Mouse (Mus musculus) adipocyte (in vitro differentiated cells): ENCODE results near the gene Gpr107.

Source experiments
- DNase-seq: peaks from one replicate; pipeline ENCODE4 v3.0.0-alpha.2; 2016; ENCODE audit warnings: low spot score

The Gpr107 gene

GRCm38 (mm10) chr2:31151892-31152812 is at the start of gene Gpr107:
Gene Gpr107 (plus strand): TSS chr2:31152316.
- peak; percentile 86 for DNase-seq

DNA sequence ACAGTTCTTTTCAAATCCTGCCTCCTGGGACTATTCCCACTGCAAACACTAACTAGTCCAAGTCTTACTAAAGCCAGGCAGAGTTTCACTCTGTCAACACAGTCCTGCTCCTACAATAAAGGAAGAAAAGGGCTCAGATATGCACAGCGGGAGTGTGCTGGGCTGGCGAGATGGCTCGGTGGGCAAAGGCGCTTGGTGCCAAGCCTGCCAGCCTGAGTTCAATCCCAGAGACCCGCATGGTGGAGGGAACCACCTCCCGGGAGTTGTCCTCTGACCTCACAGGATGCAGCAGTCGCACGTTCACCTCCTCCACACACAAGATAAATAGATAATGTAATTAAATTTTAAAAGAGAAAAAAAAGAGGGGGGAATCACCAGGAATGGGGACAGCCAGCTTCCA is 48.8 kb upstream of the Gpr107 start:
- no peak for DNase-seq

DNA sequence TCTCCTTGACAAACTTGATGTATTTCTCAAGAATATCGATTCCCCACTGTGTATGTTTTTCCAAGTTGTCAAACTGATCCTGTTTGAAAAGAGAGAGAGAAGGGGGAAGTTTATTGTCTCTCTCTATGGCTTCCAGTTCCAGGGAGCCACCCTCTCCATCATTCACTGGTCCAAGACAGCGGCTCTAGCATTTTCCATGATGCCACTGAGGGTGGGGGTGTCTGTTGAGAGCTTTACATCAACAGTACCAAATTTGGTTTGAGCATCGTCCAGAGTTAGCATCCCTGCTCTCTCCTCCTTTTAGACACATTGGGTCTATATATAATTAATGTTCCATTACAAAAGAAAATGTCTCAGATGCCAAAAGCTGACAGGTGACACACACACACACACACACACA is 46.8 kb upstream of the Gpr107 start:
- no peak for DNase-seq

DNA sequence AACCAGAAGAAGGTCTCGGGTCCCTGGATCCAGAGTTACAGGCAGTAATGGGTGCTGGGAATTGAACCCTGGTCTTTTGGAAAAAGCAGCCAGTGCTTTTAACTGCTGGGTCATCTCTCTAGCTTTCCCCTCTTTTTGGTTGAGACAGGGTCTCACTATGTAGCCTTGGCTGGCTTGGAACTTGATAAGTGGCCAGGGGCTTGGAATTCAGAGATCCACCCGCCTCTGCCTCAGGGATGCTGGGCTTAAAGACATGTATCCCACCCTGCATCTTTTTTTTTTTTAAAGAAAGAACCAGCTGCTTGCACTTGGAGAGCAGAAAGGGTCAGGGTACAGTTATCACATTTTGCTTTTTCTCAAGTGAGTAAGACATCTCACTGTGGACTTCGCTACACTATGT is 46.1 kb upstream of the Gpr107 start:
- no peak for DNase-seq

DNA sequence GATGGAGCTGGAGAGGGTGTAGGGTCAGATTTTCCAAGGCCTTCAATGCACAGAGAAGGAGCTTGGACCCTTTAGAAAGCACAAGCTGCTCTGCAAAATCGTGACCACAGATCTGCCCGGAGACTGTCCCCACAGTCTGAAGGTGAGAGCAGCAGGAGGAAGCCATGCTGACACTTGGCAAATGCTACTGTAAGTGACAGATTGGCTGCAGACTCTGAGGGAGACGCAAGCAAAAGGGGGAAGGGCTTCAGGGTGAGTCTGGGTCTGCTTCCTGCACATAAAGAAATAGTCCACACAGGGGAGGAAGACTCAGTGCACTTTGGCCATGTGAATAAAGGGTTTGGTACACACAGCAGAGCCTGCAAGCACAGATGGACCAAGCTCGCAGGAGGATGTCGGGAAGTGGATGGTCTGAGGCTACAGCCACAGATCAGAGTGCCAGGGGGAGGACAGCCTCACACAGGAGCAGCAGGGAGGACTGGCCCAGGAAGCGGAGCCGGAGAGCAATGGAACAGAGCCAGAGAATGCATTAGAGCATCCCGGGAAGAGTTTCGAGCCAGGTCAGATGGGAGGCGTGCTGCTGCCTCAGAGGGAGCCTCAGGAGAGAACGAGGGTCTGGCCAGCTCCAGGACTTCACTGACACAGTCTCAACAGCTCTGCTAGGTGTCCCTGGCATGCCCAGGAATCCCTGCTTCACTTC is 45.3 kb upstream of the Gpr107 start:
- DNase-seq: no peak

DNA sequence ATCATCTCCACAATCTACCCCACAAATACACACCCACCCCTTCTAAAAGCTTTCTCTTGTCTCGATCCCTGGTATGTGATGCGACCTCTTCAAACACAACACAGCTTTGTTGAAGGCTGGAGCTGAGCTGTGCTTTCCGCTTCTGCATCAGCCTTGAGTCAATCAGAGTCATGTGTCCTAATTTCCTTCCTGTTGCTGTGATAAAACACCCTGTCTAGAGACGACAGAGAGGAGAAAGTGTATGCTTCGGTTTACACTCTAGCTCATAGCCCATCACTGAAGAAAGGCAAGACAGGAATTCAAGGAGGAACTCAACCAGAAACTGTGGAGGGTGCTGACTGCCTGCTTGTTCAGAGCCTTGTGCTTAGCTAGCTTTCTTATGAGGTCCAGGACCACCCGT is 43.9 kb upstream of the Gpr107 start:
- no peak for DNase-seq

DNA sequence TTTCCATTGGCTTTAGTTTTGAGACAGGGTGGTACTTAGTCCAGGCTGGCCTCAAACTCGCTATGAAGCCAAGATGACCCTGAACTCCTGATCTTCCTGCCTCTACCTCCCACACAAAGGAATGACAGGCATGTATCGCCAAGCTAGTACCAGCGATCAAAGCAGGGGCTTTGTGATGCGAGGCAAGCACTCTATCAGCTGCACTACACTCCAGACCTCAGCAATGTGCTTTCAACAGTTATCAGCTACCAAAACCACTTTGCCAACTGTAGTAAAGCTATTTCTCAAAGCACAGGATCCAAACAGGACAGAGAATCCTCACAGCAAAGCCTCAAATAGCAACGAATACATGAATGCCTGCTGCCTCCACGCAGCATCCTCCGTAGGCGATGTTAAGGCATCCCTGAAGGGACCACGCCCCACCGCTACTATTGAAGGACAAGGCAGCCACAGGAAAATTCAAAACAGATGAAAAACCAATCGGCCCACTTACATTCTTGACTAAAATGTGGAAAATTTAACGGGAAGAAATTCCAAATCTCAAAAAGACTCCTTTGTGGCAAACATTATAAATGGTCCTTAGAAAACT is 42.1 kb upstream of the Gpr107 start:
- no peak for DNase-seq

DNA sequence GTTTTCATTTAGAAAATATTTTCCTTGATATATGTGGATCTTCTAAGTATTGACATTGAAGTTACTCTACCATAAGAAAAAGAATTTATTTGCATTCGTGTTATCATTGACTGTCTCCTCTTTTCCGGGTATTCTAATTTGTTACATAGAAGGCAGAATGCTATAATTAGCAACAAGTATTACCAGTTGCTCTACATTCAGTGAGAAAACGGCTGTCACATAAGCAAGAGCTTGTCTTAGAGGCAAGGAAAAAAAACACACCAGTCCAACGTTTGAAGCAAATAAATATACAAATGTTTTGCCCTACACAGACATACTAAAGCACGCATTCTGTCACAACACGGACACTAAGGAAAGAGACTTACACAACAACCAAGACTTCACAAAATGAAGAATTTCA is 40.4 kb upstream of the Gpr107 start:
- DNase-seq: no peak

DNA sequence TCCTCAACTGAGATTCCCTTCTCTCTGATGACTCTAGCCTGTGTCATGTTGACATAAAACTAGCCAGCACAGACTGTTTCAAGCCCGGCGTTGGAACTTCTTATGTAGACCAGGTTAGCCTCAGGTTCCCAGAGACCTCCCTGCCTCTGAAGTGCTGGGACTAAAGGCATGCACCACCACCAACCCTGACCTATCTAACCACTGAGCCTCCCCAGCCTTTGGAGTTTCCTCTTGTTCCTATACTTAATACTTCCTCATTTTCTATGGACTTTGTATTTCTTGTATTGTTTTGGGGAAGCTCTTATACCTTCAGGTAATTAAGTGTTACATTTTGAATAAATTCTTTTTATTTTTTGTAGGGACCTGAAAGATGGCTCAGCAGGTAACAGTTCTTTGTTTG is 37.9 kb upstream of the Gpr107 start:
- DNase-seq: no peak

DNA sequence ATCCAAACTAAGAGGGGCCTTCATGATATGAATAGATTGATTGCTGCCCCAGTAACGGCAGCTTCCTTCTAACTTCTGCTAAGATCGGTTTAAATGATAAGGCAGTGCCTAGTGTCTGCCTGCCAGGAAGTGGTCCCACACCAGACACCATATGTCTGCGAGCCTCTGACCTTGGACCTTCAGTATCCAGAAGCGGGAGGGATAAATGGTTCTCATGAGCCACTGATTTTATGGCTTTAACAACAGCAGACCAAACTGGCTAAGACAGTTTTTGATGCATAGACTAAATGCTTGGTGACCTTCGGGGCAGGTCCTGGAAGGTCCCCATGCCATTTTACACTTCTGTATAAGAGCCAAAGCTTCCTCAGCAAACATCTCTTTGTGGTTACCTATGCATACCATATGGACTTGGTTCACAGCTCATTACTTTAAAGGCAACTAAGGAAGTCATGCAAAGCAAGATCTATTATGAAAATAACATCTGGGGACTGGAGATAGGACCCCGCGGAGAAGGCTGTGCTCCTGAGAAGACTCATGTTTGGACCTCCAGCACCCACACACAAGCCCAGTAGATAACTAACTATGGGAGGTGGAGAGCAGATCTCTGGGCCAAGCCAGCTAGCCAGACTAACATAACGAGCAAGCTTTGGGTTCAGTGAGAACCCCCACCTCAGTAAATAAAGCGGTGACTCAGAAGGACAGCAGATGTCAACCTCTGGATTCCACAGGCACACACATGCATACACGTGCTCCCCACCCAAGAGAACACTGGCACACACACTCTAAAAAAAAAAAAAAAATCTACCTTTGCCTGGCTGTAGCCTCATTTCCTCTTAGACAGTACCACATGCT is 36.8 kb upstream of the Gpr107 start:
- DNase-seq: no peak

- no peak for DNase-seq
These were observed 36.0 kb upstream of the Gpr107 start for GRCm38 (mm10) chr2:31115943-31116731.

DNA sequence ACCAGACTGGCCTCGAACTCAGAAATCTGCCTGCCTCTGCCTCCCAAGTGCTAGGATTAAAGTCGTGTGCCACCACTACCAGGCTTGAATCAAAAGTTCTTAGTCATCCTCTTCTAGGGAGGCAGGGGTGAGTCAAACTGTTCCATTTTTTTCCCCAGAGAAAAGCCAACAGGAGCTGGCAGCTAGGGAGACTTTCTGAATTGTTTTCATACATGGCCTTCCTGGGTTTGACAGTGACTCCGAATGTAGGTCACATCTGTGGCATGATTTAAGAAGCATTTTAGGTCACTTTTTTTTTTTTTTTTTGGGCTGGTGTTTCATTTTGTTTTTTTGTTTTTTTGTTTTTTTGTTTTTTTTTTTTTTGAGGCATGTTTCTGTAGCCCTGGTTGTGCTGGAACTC is 33.9 kb upstream of the Gpr107 start:
- DNase-seq: peak; percentile 44

DNA sequence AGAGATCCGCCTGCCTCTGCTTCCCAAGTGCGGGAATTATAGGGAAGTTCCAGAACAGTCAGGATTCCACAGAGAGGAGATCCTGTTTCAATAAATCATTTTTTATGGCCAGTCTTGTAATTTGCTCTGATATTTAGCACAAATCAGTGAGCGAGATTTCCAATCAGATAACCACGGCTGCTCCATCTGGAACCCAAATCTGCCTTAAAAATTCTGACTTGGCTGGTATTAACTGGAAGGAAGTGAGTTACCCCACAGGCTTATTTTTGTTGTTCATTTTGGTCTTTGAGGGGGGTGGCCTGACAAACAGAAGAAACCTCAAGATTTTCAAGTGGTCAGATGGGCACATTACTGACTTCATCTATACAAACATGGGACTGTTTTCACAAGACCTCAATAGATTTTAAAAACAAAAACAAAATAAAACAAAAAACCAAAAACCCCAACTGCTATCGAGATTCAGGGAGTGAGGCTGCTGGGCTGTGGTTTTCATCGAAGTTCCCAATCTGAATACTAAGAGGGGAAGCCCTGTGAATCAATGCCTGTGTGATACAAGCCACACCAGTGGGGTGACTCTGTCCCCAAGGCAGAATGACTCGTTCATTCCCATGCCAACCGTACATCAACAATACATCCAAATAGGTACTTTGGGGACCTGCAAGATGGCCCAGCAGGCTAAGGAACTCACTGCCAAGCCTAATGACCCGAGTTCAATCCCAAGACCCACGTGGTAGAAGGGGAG is 33.3 kb upstream of the Gpr107 start:
- DNase-seq: no peak

DNA sequence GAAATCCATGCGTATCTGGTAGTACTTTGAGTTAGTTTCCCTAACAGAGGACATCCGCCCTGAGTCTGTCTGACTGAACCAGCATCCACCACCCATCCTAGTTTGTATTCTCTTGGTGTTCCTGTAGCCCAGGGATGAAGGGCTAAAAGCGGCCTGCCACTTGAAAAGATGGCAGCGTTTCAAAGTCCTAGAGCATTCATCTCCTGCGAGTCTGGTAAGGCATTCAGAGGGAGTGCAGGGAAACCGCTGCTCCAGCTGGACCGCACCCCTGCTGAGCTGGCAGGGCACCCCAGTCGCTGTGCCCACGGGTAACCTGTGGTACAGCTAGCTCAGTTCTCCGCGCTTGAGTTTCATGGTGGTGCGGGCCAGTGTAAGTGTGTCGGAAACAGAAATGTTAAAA is 32.3 kb upstream of the Gpr107 start:
- no peak for DNase-seq

GRCm38 (mm10) chr2:31121131-31121693 is 30.9 kb upstream of the Gpr107 start:
- DNase-seq: no peak

DNA sequence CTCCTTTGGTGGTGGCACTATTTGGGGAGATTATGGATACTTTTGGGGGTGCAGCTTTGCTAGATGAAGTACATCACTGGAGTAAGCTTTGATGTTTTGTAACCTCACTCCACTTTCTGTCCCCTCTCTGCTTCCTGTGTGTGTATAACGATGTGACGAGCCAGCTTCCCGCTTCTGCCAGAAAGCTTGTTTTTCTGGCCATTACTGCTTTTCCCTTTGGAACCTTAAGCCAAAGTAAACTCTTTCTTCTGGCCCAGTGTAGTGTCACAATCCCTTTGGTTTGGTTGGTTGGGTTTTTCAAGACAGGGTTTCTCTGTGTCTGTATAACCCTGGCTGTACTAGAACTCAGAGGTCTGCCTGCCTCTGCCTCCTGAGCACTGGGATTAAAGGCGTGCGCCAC is 29.3 kb upstream of the Gpr107 start:
- DNase-seq: peak; percentile 74

- no peak for DNase-seq
These were observed 28.6 kb upstream of the Gpr107 start for GRCm38 (mm10) chr2:31123493-31123892.

- DNase-seq: peak; percentile 33
These were observed 27.4 kb upstream of the Gpr107 start for GRCm38 (mm10) chr2:31124694-31125093.

DNA sequence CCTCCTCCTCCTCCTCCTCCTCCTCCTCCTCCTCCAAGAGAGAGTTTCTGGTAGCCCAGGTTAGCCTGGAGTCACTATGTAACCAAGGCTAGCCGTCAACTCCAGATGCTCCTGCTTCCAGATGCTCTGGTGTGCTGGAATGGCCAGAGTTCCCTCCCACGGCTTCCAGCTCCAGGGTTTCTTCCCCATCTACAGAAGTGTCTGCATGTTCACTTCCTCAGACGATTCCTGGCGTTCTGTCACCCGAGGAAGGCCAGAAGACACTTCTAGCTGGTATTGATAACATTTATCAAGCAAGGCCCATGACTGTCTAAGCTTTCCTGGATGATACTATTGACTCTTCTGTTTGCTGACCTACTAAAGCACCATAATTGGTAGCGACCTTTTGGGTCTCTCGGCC is 27.0 kb upstream of the Gpr107 start:
- DNase-seq: no peak

DNA sequence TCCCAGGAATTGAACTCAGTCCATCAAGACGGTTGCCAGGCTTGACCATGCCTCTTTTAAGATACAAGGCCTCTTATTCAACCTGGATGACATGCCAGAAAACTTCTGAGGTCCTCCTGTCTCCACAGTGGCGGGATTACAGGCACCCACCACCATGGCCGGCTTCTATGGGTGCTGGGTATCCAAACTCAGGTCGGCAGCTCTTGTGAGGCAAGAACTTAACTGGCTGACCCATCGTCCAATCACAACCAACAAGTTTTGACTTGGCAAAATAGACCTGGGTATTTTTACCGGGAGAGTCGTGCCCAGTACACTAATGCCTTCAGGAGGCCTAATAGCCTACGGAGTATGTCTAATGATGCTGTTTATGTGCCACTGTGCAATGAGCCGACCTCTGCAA is 26.1 kb upstream of the Gpr107 start:
- no peak for DNase-seq
